Mouse (Mus musculus): ENCODE measurements around the gene Sdc4.

The Sdc4 gene

GRCm38 (mm10) chr2:164431676-164432465 is 11.8 kb downstream of the Sdc4 start:
- DNase-seq (ENCODE audit: low read depth, low spot score) = no peak

- no peak for DNase-seq (ENCODE audit: low read depth, low spot score)
Observed at GRCm38 (mm10) chr2:164430697-164431096, 13.0 kb downstream of the Sdc4 start.

GRCm38 (mm10) chr2:164429881-164430615 is 13.6 kb downstream of the Sdc4 start:
- no peak for DNase-seq (ENCODE audit: low read depth, low spot score)

GRCm38 (mm10) chr2:164428451-164428850 is 15.2 kb downstream of the Sdc4 start:
- no peak for DNase-seq (ENCODE audit: low read depth, low spot score)

- no peak for DNase-seq (ENCODE audit: low read depth, low spot score)
Observed at GRCm38 (mm10) chr2:164426952-164427351, 16.7 kb downstream of the Sdc4 start.

- no peak for DNase-seq (ENCODE audit: low read depth, low spot score)
Observed at GRCm38 (mm10) chr2:164426121-164426520, 17.6 kb downstream of the Sdc4 start.

GRCm38 (mm10) chr2:164425401-164425800 is 18.3 kb downstream of the Sdc4 start:
- DNase-seq (ENCODE audit: low read depth, low spot score) = no peak

GRCm38 (mm10) chr2:164424406-164424805 is 19.3 kb downstream of the Sdc4 start:
- DNase-seq (ENCODE audit: low read depth, low spot score) = no peak

- DNase-seq (ENCODE audit: low read depth, low spot score) = no peak
Observed at GRCm38 (mm10) chr2:164423464-164423863, 20.2 kb downstream of the Sdc4 start.

- no peak for DNase-seq (ENCODE audit: low read depth, low spot score)
Observed at GRCm38 (mm10) chr2:164422675-164423393, 20.9 kb downstream of the Sdc4 start.

GRCm38 (mm10) chr2:164421979-164422378 is 21.7 kb downstream of the Sdc4 start:
- DNase-seq (ENCODE audit: low read depth, low spot score) = no peak

GRCm38 (mm10) chr2:164421306-164421705 is 22.4 kb downstream of the Sdc4 start:
- DNase-seq (ENCODE audit: low read depth, low spot score) = no peak

GRCm38 (mm10) chr2:164419489-164419888 is 24.2 kb downstream of the Sdc4 start:
- DNase-seq (ENCODE audit: low read depth, low spot score) = no peak

- DNase-seq (ENCODE audit: low read depth, low spot score) = no peak
Observed at GRCm38 (mm10) chr2:164418308-164418875, 25.3 kb downstream of the Sdc4 start.

GRCm38 (mm10) chr2:164417198-164417597 is 26.5 kb downstream of the Sdc4 start:
- DNase-seq (ENCODE audit: low read depth, low spot score) = no peak

GRCm38 (mm10) chr2:164414581-164414980 is 29.1 kb downstream of the Sdc4 start:
- no peak for DNase-seq (ENCODE audit: low read depth, low spot score)

GRCm38 (mm10) chr2:164414167-164414566 is 29.5 kb downstream of the Sdc4 start:
- no peak for DNase-seq (ENCODE audit: low read depth, low spot score)

GRCm38 (mm10) chr2:164407708-164408107 is 36.0 kb downstream of the Sdc4 start:
- no peak for DNase-seq (ENCODE audit: low read depth, low spot score)

- DNase-seq (ENCODE audit: low read depth, low spot score) = no peak
Observed at GRCm38 (mm10) chr2:164405519-164405918, 38.2 kb downstream of the Sdc4 start.

GRCm38 (mm10) chr2:164405060-164405459 is 38.6 kb downstream of the Sdc4 start, which contains the start of gene Matn4:
Gene Matn4, minus strand, starts transcription at chr2:164405160.
- no peak for DNase-seq (ENCODE audit: low read depth, low spot score)

GRCm38 (mm10) chr2:164404082-164404990 is 39.4 kb downstream of the Sdc4 start:
- DNase-seq (ENCODE audit: low read depth, low spot score) = no peak
